Mouse (Mus musculus): Measurements from ENCODE around the gene Ide. TPM values are rescaled to one million over a fixed set of nuclear protein-coding genes. Genes with fewer than 3 reads are reported as not detected.

Gene Ide
- total and polyA plus RNA-seq, 3 experiments, result 32.6 to 87.5 (median 76.8) TPM

- TF ChIP-seq NRF1 (IDR thresholded peaks at IDR 0.05; ENCODE audit: insufficient read depth, low read depth, low read length, poor library complexity, severe bottlenecking) (no peak), UBTF (IDR thresholded peaks at IDR 0.05; ENCODE audit: borderline replicate concordance, insufficient read depth, low read depth, low read length) (no peak), TBP (IDR thresholded peaks at IDR 0.05; ENCODE audit: low read depth, low read length) (0 out of 2 replicates have a peak, but pooled peaks have one; percentile 22)
Measured at GRCm38 (mm10) chr19:37265333-37266103, 72.1 kb downstream of the Ide start (continued).

- no peak overlapping the region for H3K9ac ChIP-seq (ENCODE audit: control insufficient read depth, low read depth, low read length, poor library complexity, severe bottlenecking)
- no peaks in the 10 kb centered on the region for H3K4me1 ChIP-seq (ENCODE audit: control insufficient read depth in 1 of 2, insufficient read depth in 2 of 2, low read length in 2 of 2)
- H3K9me3 ChIP-seq (replicated peaks; ENCODE audit: insufficient read depth, low read length), result no peaks in the 10 kb centered on the region
- no peak for DNase-seq (ENCODE audit: low read depth, low spot score)
- no peaks in the 10 kb centered on the region for H3K79me2 ChIP-seq (ENCODE audit: control insufficient read depth, insufficient read depth, low read length, poor library complexity)
- TF ChIP-seq MAFK (IDR thresholded peaks at IDR 0.05; ENCODE audit: borderline replicate concordance, low read depth, low read length) (no peak), ETS1 (IDR thresholded peaks at IDR 0.05; ENCODE audit: low read depth, low read length) (no peak), MEF2A (IDR thresholded peaks at IDR 0.05; ENCODE audit: extremely low read depth, insufficient replicate concordance, low read depth, low read length, poor library complexity, severe bottlenecking) (no peak), SIN3A (IDR thresholded peaks at IDR 0.05; ENCODE audit: low read length) (no peak), SMC3 (IDR thresholded peaks at IDR 0.05; ENCODE audit: low read depth, low read length) (no peak), TBP (IDR thresholded peaks at IDR 0.05; ENCODE audit: low read depth, low read length) (no peak), ELF1 (IDR thresholded peaks at IDR 0.05; ENCODE audit: low read depth, low read length) (no peak), RAD21 (IDR thresholded peaks at IDR 0.05; ENCODE audit: low read depth, low read length) (no peak)
- H3K36me3 ChIP-seq (ENCODE audit: control insufficient read depth in 1 of 2, insufficient read depth in 2 of 2, low read length in 2 of 2), result no peaks in the 10 kb centered on the region
- H3K27ac ChIP-seq (ENCODE audit: control insufficient read depth, low read depth, low read length), result no peak overlapping the region
- no peak overlapping the region for H3K4me3 ChIP-seq (ENCODE audit: control insufficient read depth in 1 of 2, insufficient read depth in 1 of 2, low read depth in 2 of 2, low read length in 2 of 2)
- no peaks in the 10 kb centered on the region for H3K27me3 ChIP-seq (ENCODE audit: control insufficient read depth in 1 of 2, insufficient read depth in 2 of 2, low read length in 2 of 2)
Measured at GRCm38 (mm10) chr19:37263943-37264897, 73.4 kb downstream of the Ide start.

- no peaks in the 10 kb centered on the region for H3K79me2 ChIP-seq (ENCODE audit: control insufficient read depth, insufficient read depth, low read length, poor library complexity)
- no peak for TF ChIP-seq MAZ (IDR thresholded peaks at IDR 0.05; ENCODE audit: low read depth, low read length)
- TF ChIP-seq UBTF (IDR thresholded peaks at IDR 0.05; ENCODE audit: borderline replicate concordance, insufficient read depth, low read depth, low read length), result no peak
- TF ChIP-seq POLR2AphosphoS2 (IDR thresholded peaks at IDR 0.05; ENCODE audit: low read length), result no peak
- no peak for TF ChIP-seq SMC3 (IDR thresholded peaks at IDR 0.05; ENCODE audit: low read depth, low read length)
- TF ChIP-seq MAFK (IDR thresholded peaks at IDR 0.05; ENCODE audit: borderline replicate concordance, low read depth, low read length), result no peak
- TF ChIP-seq CHD1 (IDR thresholded peaks at IDR 0.05; ENCODE audit: low read depth, low read length), result no peak
- no peak for TF ChIP-seq HCFC1 (IDR thresholded peaks at IDR 0.05; ENCODE audit: low read depth, low read length)
- TF ChIP-seq CHD2 (IDR thresholded peaks at IDR 0.05; ENCODE audit: low read length), result no peak
- H3K36me3 ChIP-seq (ENCODE audit: control insufficient read depth in 1 of 2, insufficient read depth in 2 of 2, low read length in 2 of 2), result no peaks in the 10 kb centered on the region
- H3K4me1 ChIP-seq (ENCODE audit: control insufficient read depth in 1 of 2, insufficient read depth in 2 of 2, low read length in 2 of 2), result no peaks in the 10 kb centered on the region
- no peak overlapping the region for H3K9ac ChIP-seq (ENCODE audit: control insufficient read depth, low read depth, low read length, poor library complexity, severe bottlenecking)
- DNase-seq (ENCODE audit: low read depth, low spot score), result no peak
- no peaks in the 10 kb centered on the region for H3K27me3 ChIP-seq (ENCODE audit: control insufficient read depth in 1 of 2, insufficient read depth in 2 of 2, low read length in 2 of 2)
- no peak overlapping the region for H3K27ac ChIP-seq (ENCODE audit: control insufficient read depth, low read depth, low read length)
- no peaks in the 10 kb centered on the region for H3K9me3 ChIP-seq (replicated peaks; ENCODE audit: insufficient read depth, low read length)
- H3K4me3 ChIP-seq (ENCODE audit: control insufficient read depth in 1 of 2, insufficient read depth in 1 of 2, low read depth in 2 of 2, low read length in 2 of 2), result no peak overlapping the region
Measured at GRCm38 (mm10) chr19:37263566-37263942, 74.1 kb downstream of the Ide start.
